Mouse (Mus musculus): ENCODE results near the gene Psmb9. TPM values are rescaled to one million over a fixed set of nuclear protein-coding genes. Genes with fewer than 3 reads are reported as not detected.
"Not testable (repeated sequence)": the region's sequence is repeated elsewhere in the genome, so short reads cannot be mapped to it uniquely, and the experiment has no call there.

Gene Psmb9
- polyA plus RNA-seq, 1 experiment: 32.3 TPM

GRCm38 (mm10) chr17:34219096-34219495, 31.5 kb upstream of the Psmb9 start:
- H3K27me3 ChIP-seq (replicated peaks; ENCODE audit: control insufficient read depth, insufficient read depth, low read length); H3K4me3 ChIP-seq (ENCODE audit: insufficient read depth, low read depth, low read length); H3K4me1 ChIP-seq (ENCODE audit: control insufficient read depth, insufficient read depth, low read length); H3K36me3 ChIP-seq (ENCODE audit: control insufficient read depth, insufficient read depth, low read length): not testable (repeated sequence)
- H3K27ac ChIP-seq (ENCODE audit: insufficient read depth, low read depth, low read length): peak overlapping the region; percentile 41; the same call in 1 of the 2 replicates
- DNase-seq: peak; percentile 74
- WGBS: 92% methylated on average over 9 of the region's 11 CpGs
- TF ChIP-seq CTCF (conservative IDR thresholded peaks at IDR 0.05; ENCODE audit: insufficient read depth, insufficient read length, low read depth, low read length): peak; percentile 60

DNA sequence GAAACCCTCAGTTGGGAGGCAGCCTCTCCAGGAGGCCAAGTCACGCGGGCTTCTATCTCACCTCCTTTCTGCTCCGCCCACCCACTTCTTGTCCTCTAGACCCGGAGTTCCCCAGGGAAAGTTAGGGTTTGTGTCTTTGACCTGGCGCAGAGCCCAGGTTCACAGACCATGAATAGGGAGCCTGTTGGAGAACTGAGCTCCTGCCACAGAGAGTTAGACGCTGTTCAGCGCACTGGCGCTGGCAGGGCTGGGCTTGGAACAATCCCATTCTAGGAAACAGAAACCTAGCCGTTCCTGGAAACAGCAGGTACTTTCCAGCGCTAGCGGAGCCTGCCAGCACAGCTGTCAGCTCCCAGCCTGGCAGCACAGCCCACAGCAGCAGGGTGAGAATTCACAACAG, 31.1 kb upstream of the Psmb9 start:
- TF ChIP-seq CTCF (conservative IDR thresholded peaks at IDR 0.05; ENCODE audit: insufficient read depth, insufficient read length, low read depth, low read length) (no peak), POLR2A (IDR thresholded peaks at IDR 0.05; ENCODE audit: low read depth, low read length) (no peak)
- peak; percentile 98 for DNase-seq
- peak overlapping the region; percentile 11; the same call in 1 of the 2 replicates for H3K4me3 ChIP-seq (ENCODE audit: insufficient read depth, low read depth, low read length)
- no peaks in the 10 kb centered on the region for H3K27me3 ChIP-seq (replicated peaks; ENCODE audit: control insufficient read depth, insufficient read depth, low read length)
- no peaks in the 10 kb centered on the region for H3K4me1 ChIP-seq (ENCODE audit: control insufficient read depth, insufficient read depth, low read length)
- no peaks in the 10 kb centered on the region for H3K36me3 ChIP-seq (ENCODE audit: control insufficient read depth, insufficient read depth, low read length)
- WGBS: 18% methylated on average over 11 of the region's 11 CpGs
- H3K27ac ChIP-seq (ENCODE audit: insufficient read depth, low read depth, low read length): peak overlapping the region; percentile 41; the same call in 1 of the 2 replicates

DNA sequence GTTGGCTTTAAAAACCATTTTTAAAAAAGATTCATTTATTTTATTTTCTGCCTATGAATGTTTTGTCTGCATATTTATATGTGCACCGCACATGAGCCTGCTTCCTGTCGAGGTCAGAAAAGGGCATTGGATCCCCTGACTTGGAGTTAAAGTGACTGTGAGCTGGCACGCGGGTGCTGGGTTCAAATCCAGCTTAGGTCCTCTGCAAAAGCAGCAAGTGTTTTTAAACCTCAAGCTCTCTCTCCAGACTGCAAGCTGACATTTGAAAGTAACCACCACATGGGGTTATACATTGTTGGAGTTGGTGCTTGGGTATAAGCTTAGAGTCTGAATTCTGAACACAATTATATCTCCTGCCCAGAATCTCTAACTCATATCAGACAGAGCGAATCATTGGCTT, 30.4 kb upstream of the Psmb9 start:
- DNase-seq: no peak
- Histone ChIP-seq H3K36me3 (ENCODE audit: control insufficient read depth, insufficient read depth, low read length) (no peaks in the 10 kb centered on the region), H3K27ac (ENCODE audit: insufficient read depth, low read depth, low read length) (no peak overlapping the region), H3K4me3 (ENCODE audit: insufficient read depth, low read depth, low read length) (no peak overlapping the region), H3K4me1 (ENCODE audit: control insufficient read depth, insufficient read depth, low read length) (no peaks in the 10 kb centered on the region), H3K27me3 (replicated peaks; ENCODE audit: control insufficient read depth, insufficient read depth, low read length) (no peaks in the 10 kb centered on the region)
- 87% methylated on average over 5 of the region's 5 CpGs for WGBS
- TF ChIP-seq CTCF (conservative IDR thresholded peaks at IDR 0.05; ENCODE audit: insufficient read depth, insufficient read length, low read depth, low read length) (no peak), POLR2A (IDR thresholded peaks at IDR 0.05; ENCODE audit: low read depth, low read length) (no peak)

GRCm38 (mm10) chr17:34217216-34217928, 29.8 kb upstream of the Psmb9 start:
- no peaks in the 10 kb centered on the region for H3K36me3 ChIP-seq (ENCODE audit: control insufficient read depth, insufficient read depth, low read length)
- TF ChIP-seq POLR2A (IDR thresholded peaks at IDR 0.05; ENCODE audit: low read depth, low read length) (no peak), CTCF (conservative IDR thresholded peaks at IDR 0.05; ENCODE audit: insufficient read depth, insufficient read length, low read depth, low read length) (no peak)
- no peak overlapping the region for H3K4me3 ChIP-seq (ENCODE audit: insufficient read depth, low read depth, low read length)
- H3K4me1 ChIP-seq (ENCODE audit: control insufficient read depth, insufficient read depth, low read length): no peaks in the 10 kb centered on the region
- no peak overlapping the region for H3K27ac ChIP-seq (ENCODE audit: insufficient read depth, low read depth, low read length)
- no peak for DNase-seq
- H3K27me3 ChIP-seq (replicated peaks; ENCODE audit: control insufficient read depth, insufficient read depth, low read length): no peaks in the 10 kb centered on the region
- 81% methylated on average over 8 of the region's 8 CpGs for WGBS

- no peak for DNase-seq
- 90% methylated on average over 12 of the region's 12 CpGs for WGBS
- no peaks in the 10 kb centered on the region for H3K4me1 ChIP-seq (ENCODE audit: control insufficient read depth, insufficient read depth, low read length)
- H3K4me3 ChIP-seq (ENCODE audit: insufficient read depth, low read depth, low read length): no peak overlapping the region
- no peak overlapping the region for H3K27ac ChIP-seq (ENCODE audit: insufficient read depth, low read depth, low read length)
- TF ChIP-seq CTCF (conservative IDR thresholded peaks at IDR 0.05; ENCODE audit: insufficient read depth, insufficient read length, low read depth, low read length): no peak
- TF ChIP-seq POLR2A (IDR thresholded peaks at IDR 0.05; ENCODE audit: low read depth, low read length): no peak
- H3K36me3 ChIP-seq (ENCODE audit: control insufficient read depth, insufficient read depth, low read length): no peaks in the 10 kb centered on the region
- no peaks in the 10 kb centered on the region for H3K27me3 ChIP-seq (replicated peaks; ENCODE audit: control insufficient read depth, insufficient read depth, low read length)
Measured at GRCm38 (mm10) chr17:34215176-34215575, 27.6 kb upstream of the Psmb9 start.

GRCm38 (mm10) chr17:34213936-34214335, 26.4 kb upstream of the Psmb9 start:
- Histone ChIP-seq H3K27ac (ENCODE audit: insufficient read depth, low read depth, low read length) (no peak overlapping the region), H3K4me1 (ENCODE audit: control insufficient read depth, insufficient read depth, low read length) (no peaks in the 10 kb centered on the region), H3K36me3 (ENCODE audit: control insufficient read depth, insufficient read depth, low read length) (no peaks in the 10 kb centered on the region), H3K4me3 (ENCODE audit: insufficient read depth, low read depth, low read length) (no peak overlapping the region), H3K27me3 (replicated peaks; ENCODE audit: control insufficient read depth, insufficient read depth, low read length) (no peaks in the 10 kb centered on the region)
- TF ChIP-seq CTCF (conservative IDR thresholded peaks at IDR 0.05; ENCODE audit: insufficient read depth, insufficient read length, low read depth, low read length) (no peak), POLR2A (IDR thresholded peaks at IDR 0.05; ENCODE audit: low read depth, low read length) (no peak)
- DNase-seq: no peak
- WGBS: 80% methylated on average over 21 of the region's 21 CpGs

GRCm38 (mm10) chr17:34211746-34212365, 24.3 kb upstream of the Psmb9 start:
- WGBS: 45% methylated on average over 23 of the region's 23 CpGs
- TF ChIP-seq CTCF (conservative IDR thresholded peaks at IDR 0.05; ENCODE audit: insufficient read depth, insufficient read length, low read depth, low read length) (no peak), POLR2A (IDR thresholded peaks at IDR 0.05; ENCODE audit: low read depth, low read length) (no peak)
- DNase-seq: no peak

More at GRCm38 (mm10) chr17:34211746-34212365, 24.3 kb upstream of the Psmb9 start:
- no peak overlapping the region for H3K27ac ChIP-seq (ENCODE audit: insufficient read depth, low read depth, low read length)
- H3K4me1 ChIP-seq (ENCODE audit: control insufficient read depth, insufficient read depth, low read length): no peaks in the 10 kb centered on the region
- no peaks in the 10 kb centered on the region for H3K36me3 ChIP-seq (ENCODE audit: control insufficient read depth, insufficient read depth, low read length)
- H3K27me3 ChIP-seq (replicated peaks; ENCODE audit: control insufficient read depth, insufficient read depth, low read length): no peaks in the 10 kb centered on the region
- H3K4me3 ChIP-seq (ENCODE audit: insufficient read depth, low read depth, low read length): no peak overlapping the region

Measured in kidney, adult 2 months (tissue).